Mouse (Mus musculus): ENCODE data around the gene Mtfmt. TPM values are rescaled to one million over a fixed set of nuclear protein-coding genes. Genes with fewer than 3 reads are reported as not detected.
A peak's percentile ranks its signal among the peaks of the same experiment; 100 is the strongest.

The Mtfmt gene
- polyA plus RNA-seq, 1 experiment = 18.0 TPM

DNA sequence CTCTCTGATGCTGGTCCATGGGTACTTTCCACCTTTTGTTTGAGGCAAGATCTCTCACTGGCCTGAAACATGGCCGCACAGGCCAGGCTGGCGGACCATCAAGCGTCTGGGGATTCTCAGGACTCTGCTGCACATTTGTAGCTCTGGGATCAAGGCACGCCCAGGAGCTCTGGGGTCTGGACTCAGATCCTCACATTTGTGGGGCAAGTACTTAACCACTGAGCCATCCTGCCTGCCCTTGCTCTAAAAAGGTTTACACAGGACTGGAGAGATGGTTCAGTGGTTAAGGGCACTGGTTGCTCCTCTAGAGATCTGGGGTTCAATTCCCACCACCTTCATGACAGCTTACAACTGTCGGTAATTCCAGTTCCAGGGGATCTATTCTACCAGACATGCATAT is 4.7 kb upstream of the Mtfmt start:
- no peaks in the 10 kb centered on the region for H3K27me3 ChIP-seq (ENCODE audit: control insufficient read depth, insufficient read depth, low read length)
- WGBS = 83% methylated on average over 5 of the region's 5 CpGs
- H3K4me1 ChIP-seq (ENCODE audit: control insufficient read depth, insufficient read depth, low read length) = no peaks in the 10 kb centered on the region
- H3K4me3 ChIP-seq (replicated peaks; ENCODE audit: insufficient read depth, low read depth, low read length) = no peak overlapping the region
- H3K27ac ChIP-seq (ENCODE audit: insufficient read depth, low read length) = no peak overlapping the region
- DNase-seq = no peak
- TF ChIP-seq CTCF (IDR thresholded peaks at IDR 0.05; ENCODE audit: borderline replicate concordance, insufficient read depth, low read depth, low read length) = no peak

DNA sequence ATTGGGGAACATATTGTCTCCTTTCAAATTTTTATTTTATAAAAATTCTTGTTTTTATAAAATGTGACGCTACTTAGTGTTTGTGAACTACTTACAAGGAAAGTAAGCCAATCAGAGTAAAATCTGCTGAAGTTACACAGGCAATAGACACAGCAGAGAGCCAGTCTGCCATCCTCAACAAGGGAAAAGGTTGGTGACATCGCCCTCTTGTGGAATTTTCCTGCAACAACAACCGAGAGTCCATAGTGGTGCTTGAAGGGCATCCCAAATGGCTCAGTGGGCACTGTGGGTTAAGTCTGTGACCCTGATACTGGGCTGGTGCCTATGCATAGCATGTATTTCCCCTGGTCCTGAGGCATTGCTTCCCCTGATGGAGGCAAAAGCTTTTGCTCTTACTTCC is 3.3 kb upstream of the Mtfmt start:
- 2% methylated on average over 3 of the region's 3 CpGs for WGBS
- Histone ChIP-seq H3K27me3 (ENCODE audit: control insufficient read depth, insufficient read depth, low read length) (no peaks in the 10 kb centered on the region), H3K4me1 (ENCODE audit: control insufficient read depth, insufficient read depth, low read length) (no peaks in the 10 kb centered on the region), H3K4me3 (replicated peaks; ENCODE audit: insufficient read depth, low read depth, low read length) (no peak overlapping the region), H3K27ac (ENCODE audit: insufficient read depth, low read length) (no peak overlapping the region)
- DNase-seq = peak; percentile 73 to 82
- TF ChIP-seq POLR2A (IDR thresholded peaks at IDR 0.05; ENCODE audit: borderline replicate concordance, insufficient read depth, low read length) (no peak), CTCF (IDR thresholded peaks at IDR 0.05; ENCODE audit: borderline replicate concordance, insufficient read depth, low read depth, low read length) (peak; percentile 83)

DNA sequence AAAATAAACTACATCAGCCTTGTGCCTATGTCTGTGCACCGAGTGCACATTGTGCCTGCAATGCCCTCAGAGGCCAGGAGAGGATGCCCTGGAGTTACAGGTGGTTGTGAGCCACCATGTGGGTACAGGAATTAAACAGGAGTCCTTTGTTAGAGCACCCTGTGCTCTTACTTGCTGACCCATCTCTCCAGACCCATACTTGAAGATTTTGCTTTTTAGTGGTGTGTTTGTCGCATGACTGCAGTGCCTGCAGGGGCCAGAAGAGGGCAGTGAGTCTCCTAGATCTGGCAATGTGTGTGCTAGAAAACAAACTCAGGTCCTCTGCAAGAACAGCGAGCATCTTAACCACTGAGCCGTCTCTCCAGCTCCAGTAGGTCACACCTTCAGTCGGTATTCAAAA is 1.4 kb upstream of the Mtfmt start:
- DNase-seq = peak; percentile 23 to 27
- Histone ChIP-seq H3K27ac (ENCODE audit: insufficient read depth, low read length) (no peak overlapping the region), H3K4me1 (ENCODE audit: control insufficient read depth, insufficient read depth, low read length) (no peaks in the 10 kb centered on the region), H3K27me3 (ENCODE audit: control insufficient read depth, insufficient read depth, low read length) (no peaks in the 10 kb centered on the region), H3K4me3 (replicated peaks; ENCODE audit: insufficient read depth, low read depth, low read length) (no peak overlapping the region)
- WGBS = 64% methylated on average over 5 of the region's 5 CpGs
- TF ChIP-seq CTCF (IDR thresholded peaks at IDR 0.05; ENCODE audit: borderline replicate concordance, insufficient read depth, low read depth, low read length) (peak; percentile 32; the same call in 1 of the 2 replicates), POLR2A (IDR thresholded peaks at IDR 0.05; ENCODE audit: borderline replicate concordance, insufficient read depth, low read length) (no peak)

DNA sequence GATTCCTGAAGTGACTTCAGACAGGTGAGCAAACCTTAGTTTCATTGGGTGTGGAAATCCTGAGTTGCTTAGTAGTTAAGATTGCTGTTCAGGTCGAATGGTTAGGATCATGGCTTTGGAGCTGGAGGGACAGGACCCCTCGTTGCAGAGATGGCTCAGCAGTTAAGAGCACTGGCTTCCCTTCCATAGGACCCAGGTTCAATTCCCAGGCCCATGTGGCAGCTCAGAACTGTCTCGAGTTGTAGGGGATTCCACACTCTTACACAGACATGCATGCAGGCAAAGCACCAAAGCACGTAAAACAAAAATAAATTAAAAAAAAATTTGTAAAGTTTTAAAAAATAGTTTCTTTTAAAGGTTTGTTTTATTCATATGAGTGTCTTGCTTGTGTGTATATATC is 371 bp upstream of the Mtfmt start:
- Histone ChIP-seq H3K27ac (ENCODE audit: insufficient read depth, low read length) (no peak overlapping the region), H3K4me1 (ENCODE audit: control insufficient read depth, insufficient read depth, low read length) (no peaks in the 10 kb centered on the region), H3K4me3 (replicated peaks; ENCODE audit: insufficient read depth, low read depth, low read length) (no peak overlapping the region), H3K27me3 (ENCODE audit: control insufficient read depth, insufficient read depth, low read length) (no peaks in the 10 kb centered on the region)
- no peak for DNase-seq
- 67% methylated on average over 4 of the region's 4 CpGs for whole genome bisulfite sequencing
- no peak for TF ChIP-seq CTCF (IDR thresholded peaks at IDR 0.05; ENCODE audit: borderline replicate concordance, insufficient read depth, low read depth, low read length)
- no peak for TF ChIP-seq POLR2A (IDR thresholded peaks at IDR 0.05; ENCODE audit: borderline replicate concordance, insufficient read depth, low read length)

DNA sequence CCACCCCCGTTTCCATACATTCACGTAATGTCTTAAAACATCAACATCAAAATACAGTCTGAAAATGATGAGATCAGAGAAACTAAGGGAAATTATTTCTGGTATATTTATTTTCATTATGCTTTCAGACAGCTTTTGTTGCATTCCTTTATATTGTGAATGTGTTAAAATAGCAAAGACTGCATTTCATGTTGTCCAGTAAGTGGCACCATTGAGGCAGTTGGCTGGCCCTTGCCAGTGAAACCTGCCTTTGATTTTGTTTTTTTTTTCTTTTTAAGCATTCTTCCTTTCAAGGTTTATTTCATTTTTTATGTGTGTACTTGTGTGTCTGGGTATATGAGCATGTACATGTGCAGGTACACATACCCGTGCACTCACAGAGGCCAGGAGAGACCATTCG is 9.1 kb downstream of the Mtfmt start:
- Histone ChIP-seq H3K27me3 (ENCODE audit: control insufficient read depth, insufficient read depth, low read length) (no peaks in the 10 kb centered on the region), H3K4me3 (replicated peaks; ENCODE audit: insufficient read depth, low read depth, low read length) (no peak overlapping the region), H3K4me1 (ENCODE audit: control insufficient read depth, insufficient read depth, low read length) (no peaks in the 10 kb centered on the region), H3K27ac (ENCODE audit: insufficient read depth, low read length) (no peak overlapping the region)
- no peak for DNase-seq
- WGBS = 93% methylated on average over 4 of the region's 4 CpGs
- TF ChIP-seq POLR2A (IDR thresholded peaks at IDR 0.05; ENCODE audit: borderline replicate concordance, insufficient read depth, low read length) = no peak
- no peak for TF ChIP-seq CTCF (IDR thresholded peaks at IDR 0.05; ENCODE audit: borderline replicate concordance, insufficient read depth, low read depth, low read length)

DNA sequence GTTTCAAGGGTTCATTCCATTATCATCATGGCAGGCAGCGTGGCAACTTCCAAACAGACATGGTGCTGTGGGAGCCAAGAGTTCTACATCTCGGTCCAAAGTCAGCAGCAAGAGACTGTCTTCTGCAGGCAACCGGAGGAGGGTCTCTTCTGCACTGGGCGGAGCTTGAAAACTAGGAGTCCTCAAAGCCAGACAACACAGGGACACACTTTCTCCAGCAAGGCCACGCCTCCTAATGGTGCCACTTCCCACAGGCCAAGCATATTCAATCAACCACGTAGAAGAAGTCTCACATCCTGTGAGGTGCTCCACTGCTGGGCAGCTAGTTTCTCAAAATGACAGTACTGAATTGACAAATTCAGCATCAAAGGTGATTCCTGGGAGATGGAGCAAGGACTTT is 12.4 kb downstream of the Mtfmt start:
- Histone ChIP-seq H3K4me1 (ENCODE audit: control insufficient read depth, insufficient read depth, low read length) (no peaks in the 10 kb centered on the region), H3K27me3 (ENCODE audit: control insufficient read depth, insufficient read depth, low read length) (no peaks in the 10 kb centered on the region), H3K4me3 (replicated peaks; ENCODE audit: insufficient read depth, low read depth, low read length) (no peak overlapping the region), H3K27ac (ENCODE audit: insufficient read depth, low read length) (no peak overlapping the region)
- no peak for DNase-seq
- no peak for TF ChIP-seq POLR2A (IDR thresholded peaks at IDR 0.05; ENCODE audit: borderline replicate concordance, insufficient read depth, low read length)
- TF ChIP-seq CTCF (IDR thresholded peaks at IDR 0.05; ENCODE audit: borderline replicate concordance, insufficient read depth, low read depth, low read length) = no peak
- WGBS = 89% methylated on average over 6 of the region's 6 CpGs

DNA sequence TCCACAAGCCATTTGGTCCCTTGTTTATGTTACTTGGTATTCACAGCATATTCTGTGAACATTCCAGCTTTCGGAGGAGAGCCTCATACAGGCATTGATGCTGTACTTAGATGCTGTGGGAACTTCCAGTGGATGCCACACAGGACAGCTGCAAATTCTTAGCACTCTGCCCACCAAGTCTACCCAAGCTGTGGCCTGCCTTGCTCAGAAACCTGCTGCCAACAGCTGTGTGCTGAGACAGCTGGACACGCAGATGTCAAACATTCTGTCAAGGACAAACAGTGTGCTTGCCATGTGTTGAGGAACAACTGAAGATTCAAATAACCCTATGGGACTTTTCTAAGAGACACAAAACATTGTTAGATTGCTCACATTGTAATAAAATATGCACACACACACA is 23.4 kb downstream of the Mtfmt start:
- no peak overlapping the region for H3K4me3 ChIP-seq (replicated peaks; ENCODE audit: insufficient read depth, low read depth, low read length)
- WGBS = 93% methylated on average over 2 of the region's 2 CpGs
- no peaks in the 10 kb centered on the region for H3K27me3 ChIP-seq (ENCODE audit: control insufficient read depth, insufficient read depth, low read length)
- no peak overlapping the region for H3K27ac ChIP-seq (ENCODE audit: insufficient read depth, low read length)
- H3K4me1 ChIP-seq (ENCODE audit: control insufficient read depth, insufficient read depth, low read length) = peaks cover 3% of the 10 kb centered on the region; the same call in 1 of the 2 replicates
- TF ChIP-seq POLR2A (IDR thresholded peaks at IDR 0.05; ENCODE audit: borderline replicate concordance, insufficient read depth, low read length) = no peak
- TF ChIP-seq CTCF (IDR thresholded peaks at IDR 0.05; ENCODE audit: borderline replicate concordance, insufficient read depth, low read depth, low read length) = no peak
- no peak for DNase-seq

DNA sequence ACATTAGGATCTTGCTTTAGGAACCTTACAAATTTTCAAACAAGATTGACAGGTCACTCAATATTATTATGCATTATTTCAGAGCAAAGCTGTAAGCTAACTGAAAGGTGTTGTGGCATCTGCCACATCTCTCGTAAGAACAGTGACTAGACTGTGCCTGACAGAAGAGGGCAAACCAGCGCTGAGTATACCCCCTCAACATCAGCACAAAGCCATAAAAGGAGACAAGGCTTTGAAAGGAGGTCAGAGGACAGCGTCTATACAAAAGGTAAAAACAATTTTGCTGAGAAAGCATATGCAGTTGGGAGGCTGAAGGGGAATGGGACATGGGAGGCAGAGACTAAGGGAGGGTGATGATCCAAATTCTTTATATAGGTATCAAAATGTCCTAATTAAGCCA is 24.6 kb downstream of the Mtfmt start:
- TF ChIP-seq CTCF (IDR thresholded peaks at IDR 0.05; ENCODE audit: borderline replicate concordance, insufficient read depth, low read depth, low read length) (no peak), POLR2A (IDR thresholded peaks at IDR 0.05; ENCODE audit: borderline replicate concordance, insufficient read depth, low read length) (no peak)
- H3K4me1 ChIP-seq (ENCODE audit: control insufficient read depth, insufficient read depth, low read length) = peaks cover 3% of the 10 kb centered on the region; the same call in 1 of the 2 replicates
- H3K4me3 ChIP-seq (replicated peaks; ENCODE audit: insufficient read depth, low read depth, low read length) = peak overlapping the region; percentile 87
- peak overlapping the region; percentile 2; the same call in 1 of the 2 replicates for H3K27ac ChIP-seq (ENCODE audit: insufficient read depth, low read length)
- WGBS = 61% methylated on average over 3 of the region's 3 CpGs
- DNase-seq = no peak
- no peaks in the 10 kb centered on the region for H3K27me3 ChIP-seq (ENCODE audit: control insufficient read depth, insufficient read depth, low read length)

Data from cerebellum, adult 2 months (tissue).